Mouse (Mus musculus) liver, embryonic 14.5 days (tissue): ENCODE measurements around the gene Atg2b. TPM values are rescaled to one million over a fixed set of nuclear protein-coding genes. Genes with fewer than 3 reads are reported as not detected.

Experiments
- ATAC-seq: fragments of 200-750 bp; cut with Nextera tagmentation; 2 replicates; pipeline ENCODE4 v1.8.0; 2017; ENCODE audit warnings: moderate number of reproducible peaks, mild to moderate bottlenecking, moderate library complexity; ENCODE audit not compliant: insufficient read depth
- DNase-seq, 3 experiments: peaks; one replicate each; pipeline ENCODE4 v3.0.0-alpha.2; 2012 to 2013; ENCODE audit warnings: low read depth in 3 of 3, low spot score in 3 of 3
- H3K27ac ChIP-seq: fragments of 300-500 bp; sonication (generic); 2 replicates; pipeline ENCODE4 v1.5.1; 2014; ENCODE audit warnings: moderate library complexity, mild to moderate bottlenecking, control low read depth, inconsistent platforms
- H3K27me3 ChIP-seq: fragments of 300-500 bp; sonication (generic); 2 replicates; pipeline ENCODE4 v1.6.1; 2014; ENCODE audit warnings: mild to moderate bottlenecking, low read length, moderate library complexity; ENCODE audit not compliant: control insufficient read depth, insufficient read depth
- H3K36me3 ChIP-seq: fragments of 300-500 bp; sonication (generic); replicated peaks from 2 replicates; pipeline ENCODE4 v1.6.1; 2014; ENCODE audit warnings: low read depth; ENCODE audit not compliant: control insufficient read depth, insufficient read depth
- H3K4me1 ChIP-seq, 2 experiments: fragments of 200-500 bp in 1 of 2; fragments of 300-500 bp in 1 of 2; sonication (generic) in 1 of 2; replicated peaks; 2 replicates each; pipeline ENCODE4 v1.6.1; 2012 to 2014; ENCODE audit warnings: antibody characterized with exemption in 1 of 2, inconsistent platforms in 1 of 2, low read length in 1 of 2; ENCODE audit not compliant: control insufficient read depth in 2 of 2, insufficient read depth in 2 of 2
- H3K4me2 ChIP-seq: fragments of 300-500 bp; sonication (generic); 2 replicates; pipeline ENCODE4 v1.6.1; 2014; ENCODE audit warnings: low read depth, mild to moderate bottlenecking, control low read depth, moderate library complexity
- H3K4me3 ChIP-seq, 2 experiments: fragments of 200-500 bp in 1 of 2; fragments of 300-500 bp in 1 of 2; sonication (generic) in 1 of 2; 2 replicates each; pipeline ENCODE4 v1.5.1; 2012 to 2014; ENCODE audit warnings: low read depth in 2 of 2, low read length in 2 of 2, mild to moderate bottlenecking in 2 of 2, control low read depth in 1 of 2, inconsistent platforms in 1 of 2, moderate library complexity in 1 of 2; ENCODE audit not compliant: insufficient read depth in 1 of 2
- H3K9ac ChIP-seq: fragments of 300-500 bp; sonication (generic); replicated peaks from 2 replicates; pipeline ENCODE4 v1.6.1; 2014; ENCODE audit warnings: mild to moderate bottlenecking, control low read depth, moderate library complexity
- H3K9me3 ChIP-seq: fragments of 300-500 bp; sonication (generic); 2 replicates; pipeline ENCODE4 v1.6.1; 2016; ENCODE audit warnings: low read length, mixed read lengths; ENCODE audit not compliant: control insufficient read depth
- CTCF ChIP-seq: IDR thresholded peaks from 2 replicates; pipeline ENCODE4 v1.5.1; 2016; ENCODE audit warnings: antibody characterized with exemption, low read depth, control low read depth
- EP300 ChIP-seq: IDR thresholded peaks from 2 replicates; pipeline ENCODE4 v1.6.1; 2016; ENCODE audit warnings: antibody characterized with exemption, low read depth
- WGBS: fragments of 180-500 bp; shearing (Covaris S2); extraction: QIAGEN DNeasy Blood & Tissue Kit; methylation state at CpG from one replicate; pipeline ENCODE4 v1.1.7; 2014; ENCODE audit not compliant: insufficient replicate concordance; 5-methylcytosine and 5-hydroxymethylcytosine counted together
- polyA plus RNA-seq, 2 experiments: library from polyadenylated mRNA; depleted of rRNA in 1 of 2; stranded (reverse) in 1 of 2; unstranded in 1 of 2; fragments of >200 nt; fragmentation: Nextera tagmentation in 1 of 2; extraction: Ambion mirVana in 1 of 2; gene quantifications; 2 replicates each; pipeline versions ENCODE4 v1.2.1 to v1.2.3; 2012 to 2014

The Atg2b gene
- polyA plus RNA-seq, 2 experiments: 6.6 to 13.3 TPM

GRCm38 (mm10) chr12:105580490-105580889 lies 104.5 kb downstream of the Atg2b start:
- H3K4me1 ChIP-seq: peaks cover 7% of the 10 kb centered on the region in 2 experiments
- DNase-seq: no peak
- ATAC-seq: no peak
- no peak overlapping the region for H3K4me3 ChIP-seq
- no peak overlapping the region for H3K9ac ChIP-seq
- no peaks in the 10 kb centered on the region for H3K36me3 ChIP-seq
- WGBS: 52% methylated on average over 17 of the region's 17 CpGs
- no peak overlapping the region for H3K4me2 ChIP-seq
- H3K27ac ChIP-seq: no peak overlapping the region
- no peak for TF ChIP-seq EP300
- TF ChIP-seq CTCF: no peak
- H3K9me3 ChIP-seq: no peaks in the 10 kb centered on the region
- H3K27me3 ChIP-seq: no peaks in the 10 kb centered on the region

GRCm38 (mm10) chr12:105574356-105574755 lies 110.7 kb downstream of the Atg2b start:
- DNase-seq: no peak
- Histone ChIP-seq H3K36me3 (no peaks in the 10 kb centered on the region), H3K27me3 (no peaks in the 10 kb centered on the region), H3K9me3 (no peaks in the 10 kb centered on the region), H3K4me2 (no peak overlapping the region), H3K27ac (no peak overlapping the region), H3K9ac (no peak overlapping the region), H3K4me3 (no peak overlapping the region), H3K4me1 (no peaks in the 10 kb centered on the region)
- no peak for TF ChIP-seq EP300
- TF ChIP-seq CTCF: no peak
- WGBS: 63% methylated on average over 4 of the region's 4 CpGs
- no peak for ATAC-seq

- H3K27ac ChIP-seq: no peak overlapping the region
- 72% methylated on average over 2 of the region's 2 CpGs for WGBS
- no peak for TF ChIP-seq EP300
- no peak for TF ChIP-seq CTCF
- DNase-seq: no peak
- no peaks in the 10 kb centered on the region for H3K27me3 ChIP-seq
- no peak overlapping the region for H3K4me2 ChIP-seq
- no peaks in the 10 kb centered on the region for H3K9me3 ChIP-seq
- no peaks in the 10 kb centered on the region for H3K4me1 ChIP-seq
- no peak overlapping the region for H3K4me3 ChIP-seq
- H3K9ac ChIP-seq: no peak overlapping the region
- no peaks in the 10 kb centered on the region for H3K36me3 ChIP-seq
- no peak for ATAC-seq
Observed at GRCm38 (mm10) chr12:105572622-105573021, 112.4 kb downstream of the Atg2b start.

GRCm38 (mm10) chr12:105571867-105572266 lies 113.1 kb downstream of the Atg2b start:
- TF ChIP-seq CTCF (no peak), EP300 (no peak)

More at GRCm38 (mm10) chr12:105571867-105572266, 113.1 kb downstream of the Atg2b start:
- Histone ChIP-seq H3K4me2 (no peak overlapping the region), H3K9me3 (no peaks in the 10 kb centered on the region), H3K36me3 (no peaks in the 10 kb centered on the region), H3K9ac (no peak overlapping the region), H3K4me1 (no peaks in the 10 kb centered on the region), H3K27ac (no peak overlapping the region), H3K27me3 (no peaks in the 10 kb centered on the region), H3K4me3 (no peak overlapping the region)
- no peak for DNase-seq
- WGBS: 51% methylated on average over 3 of the region's 3 CpGs
- ATAC-seq: no peak

Other genes starting within 250 kb of the Atg2b start
- 0.23 and 0.26 TPM in 2 replicates for gene D430019H16Rik, start 231.4 kb downstream of the Atg2b start, polyA plus RNA-seq (2012; rRNA removed)
- 0.03 TPM in 2 replicates for gene D430019H16Rik, start 231.4 kb downstream of the Atg2b start, polyA plus RNA-seq (2014; fragmentation: Nextera tagmentation; extraction: Ambion mirVana)
- gene Bdkrb2, start 122.0 kb downstream of the Atg2b start, polyA plus RNA-seq (2012; rRNA removed): 0.01 TPM in 1 of 2 replicates, not detected in the other
- not detected in 2 replicates for gene Bdkrb2, start 122.0 kb downstream of the Atg2b start, polyA plus RNA-seq (2014; fragmentation: Nextera tagmentation; extraction: Ambion mirVana)
- not detected in 2 replicates for gene Bdkrb1, start 82.1 kb downstream of the Atg2b start, polyA plus RNA-seq (2012; rRNA removed)
- not detected in 2 replicates for gene Bdkrb1, start 82.1 kb downstream of the Atg2b start, polyA plus RNA-seq (2014; fragmentation: Nextera tagmentation; extraction: Ambion mirVana)
- gene Gskip, start 382 bp downstream of the Atg2b start, polyA plus RNA-seq (2012; rRNA removed): 4.2 and 5.1 TPM in 2 replicates
- 12.0 and 13.7 TPM in 2 replicates for gene Gskip, start 382 bp downstream of the Atg2b start, polyA plus RNA-seq (2014; fragmentation: Nextera tagmentation; extraction: Ambion mirVana)
- 0.04 and 0.05 TPM in 2 replicates for gene Ak7, start 20.8 kb upstream of the Atg2b start, polyA plus RNA-seq (2012; rRNA removed)
- not detected in 2 replicates for gene Ak7, start 20.8 kb upstream of the Atg2b start, polyA plus RNA-seq (2014; fragmentation: Nextera tagmentation; extraction: Ambion mirVana)
- 52.3 and 57.4 TPM in 2 replicates for gene Papola, start 99.5 kb upstream of the Atg2b start, polyA plus RNA-seq (2012; rRNA removed)
- 79.2 and 88.7 TPM in 2 replicates for gene Papola, start 99.5 kb upstream of the Atg2b start, polyA plus RNA-seq (2014; fragmentation: Nextera tagmentation; extraction: Ambion mirVana)